Mouse (Mus musculus): Measurements from ENCODE around the gene Pwwp2a. TPM values are rescaled to one million over a fixed set of nuclear protein-coding genes. Genes with fewer than 3 reads are reported as not detected.

Pwwp2a gene
- polyA plus RNA-seq, 1 experiment from 2014 or later = 11.5 TPM

GRCm38 (mm10) chr11:43667038-43667745 lies 14.6 kb upstream of the Pwwp2a start:
- Histone ChIP-seq H3K4me2 (no peak overlapping the region), H3K4me3 (replicated peaks) (no peak overlapping the region), H3K36me3 (no peaks in the 10 kb centered on the region), H3K9ac (no peak overlapping the region), H3K27me3 (no peaks in the 10 kb centered on the region), H3K4me1 (replicated peaks) (peaks cover 9% of the 10 kb centered on the region), H3K27ac (peak overlapping the region; percentile 27; the same call in 1 of the 2 replicates), H3K9me3 (replicated peaks) (no peaks in the 10 kb centered on the region)
- no peak for DNase-seq
- peak; percentile 74 for ATAC-seq (ENCODE audit: low read depth)
- WGBS (ENCODE audit: insufficient replicate concordance) = 60% methylated on average over 19 of the region's 19 CpGs

DNA sequence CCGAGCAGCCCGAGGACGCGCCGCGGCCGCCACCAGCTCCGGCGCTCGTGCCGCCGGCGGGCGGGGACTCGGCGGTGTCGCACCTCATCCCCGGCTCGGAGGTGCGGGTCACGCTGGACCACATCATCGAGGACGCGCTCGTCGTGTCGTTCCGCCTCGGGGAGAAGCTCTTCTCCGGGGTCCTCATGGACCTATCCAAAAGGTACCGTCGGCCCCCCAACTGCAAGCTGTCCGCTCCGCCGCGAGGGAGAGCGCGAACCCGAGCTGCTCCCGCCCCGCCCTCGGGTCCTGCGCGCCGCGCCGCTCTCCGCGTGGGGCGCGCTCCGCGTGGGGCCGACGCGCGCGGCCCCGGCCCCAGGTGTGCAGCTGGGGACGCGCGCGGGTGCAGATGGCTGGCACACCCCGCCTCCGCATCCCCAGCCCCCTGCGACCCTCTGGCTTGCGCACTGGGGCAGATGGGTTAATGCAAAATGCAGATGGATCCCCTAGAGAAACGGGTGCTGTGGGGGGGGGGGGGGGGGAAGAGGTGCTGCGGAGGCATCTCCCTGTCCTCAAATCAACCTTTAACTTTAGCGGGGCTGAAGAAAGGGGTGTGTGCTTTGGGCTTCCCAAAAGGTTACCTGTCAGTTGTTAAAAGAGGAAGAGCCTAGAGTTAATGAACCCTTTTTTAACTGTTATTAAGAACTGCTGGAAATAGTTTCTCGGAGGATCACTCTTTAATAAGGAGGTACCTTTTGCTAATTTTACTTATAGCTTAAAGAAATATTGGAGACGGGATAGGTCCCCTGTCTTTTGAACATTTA lies 818 bp downstream of the Pwwp2a start:
- Histone ChIP-seq H3K4me1 (replicated peaks) (peaks cover 39% of the 10 kb centered on the region), H3K36me3 (peaks cover 25% of the 10 kb centered on the region), H3K27ac (peak overlapping the region; percentile 88), H3K9ac (peak overlapping the region; percentile 96), H3K27me3 (no peaks in the 10 kb centered on the region), H3K4me2 (peak overlapping the region; percentile 93), H3K9me3 (replicated peaks) (no peaks in the 10 kb centered on the region), H3K4me3 (replicated peaks) (peak overlapping the region; percentile 92)
- peak; percentile 45 for DNase-seq
- WGBS (ENCODE audit: insufficient replicate concordance) = under 1% methylated on average over 71 of the region's 72 CpGs
- ATAC-seq (ENCODE audit: low read depth) = peak; percentile 14; the same call in 1 of the 2 replicates

GRCm38 (mm10) chr11:43688850-43689249 lies 7.1 kb downstream of the Pwwp2a start:
- no peak overlapping the region for H3K9ac ChIP-seq
- H3K4me1 ChIP-seq (replicated peaks) = peaks cover 16% of the 10 kb centered on the region
- DNase-seq = no peak
- H3K9me3 ChIP-seq (replicated peaks) = no peaks in the 10 kb centered on the region
- H3K4me2 ChIP-seq = no peak overlapping the region
- no peak for ATAC-seq (ENCODE audit: low read depth)
- H3K27me3 ChIP-seq = no peaks in the 10 kb centered on the region
- 97% methylated on average over 1 of the region's 1 CpGs for WGBS (ENCODE audit: insufficient replicate concordance)
- H3K36me3 ChIP-seq = peaks cover 78% of the 10 kb centered on the region
- no peak overlapping the region for H3K27ac ChIP-seq
- no peak overlapping the region for H3K4me3 ChIP-seq (replicated peaks)

DNA sequence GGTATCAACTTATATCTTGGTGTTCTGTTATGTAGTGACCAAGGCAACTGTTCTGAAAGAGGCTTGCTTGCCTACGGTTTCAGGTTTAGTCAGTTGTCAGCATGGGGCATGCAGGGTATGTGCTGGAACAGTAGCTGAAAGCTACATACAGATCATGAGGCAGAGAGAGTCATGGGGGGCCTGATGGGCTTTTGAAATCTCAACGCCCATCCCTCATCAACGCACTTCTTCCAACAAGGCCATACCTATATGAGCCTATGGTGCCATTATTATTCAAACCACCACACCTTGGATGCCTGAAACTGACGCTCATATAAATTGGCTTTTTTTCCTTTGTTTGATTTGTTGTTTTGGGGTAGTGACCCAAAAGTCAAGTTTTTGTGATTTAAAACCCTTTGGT lies 14.8 kb downstream of the Pwwp2a start:
- DNase-seq = no peak
- Histone ChIP-seq H3K27me3 (no peaks in the 10 kb centered on the region), H3K9me3 (replicated peaks) (no peaks in the 10 kb centered on the region), H3K27ac (no peak overlapping the region), H3K9ac (no peak overlapping the region), H3K4me3 (replicated peaks) (no peak overlapping the region), H3K4me1 (replicated peaks) (peaks cover 16% of the 10 kb centered on the region; the same call in 1 of the 2 replicates), H3K4me2 (no peak overlapping the region), H3K36me3 (peaks cover 63% of the 10 kb centered on the region)
- no peak for ATAC-seq (ENCODE audit: low read depth)
- WGBS (ENCODE audit: insufficient replicate concordance) = 82% methylated on average over 4 of the region's 4 CpGs

GRCm38 (mm10) chr11:43698621-43699020 lies 16.8 kb downstream of the Pwwp2a start:
- Histone ChIP-seq H3K27ac (no peak overlapping the region), H3K27me3 (no peaks in the 10 kb centered on the region), H3K4me1 (replicated peaks) (peaks cover 16% of the 10 kb centered on the region; the same call in 1 of the 2 replicates), H3K36me3 (peaks cover 45% of the 10 kb centered on the region), H3K4me3 (replicated peaks) (no peak overlapping the region), H3K9me3 (replicated peaks) (no peaks in the 10 kb centered on the region), H3K4me2 (no peak overlapping the region), H3K9ac (no peak overlapping the region)
- WGBS (ENCODE audit: insufficient replicate concordance) = 73% methylated on average over 5 of the region's 5 CpGs
- ATAC-seq (ENCODE audit: low read depth) (no peak), DNase-seq (no peak)

DNA sequence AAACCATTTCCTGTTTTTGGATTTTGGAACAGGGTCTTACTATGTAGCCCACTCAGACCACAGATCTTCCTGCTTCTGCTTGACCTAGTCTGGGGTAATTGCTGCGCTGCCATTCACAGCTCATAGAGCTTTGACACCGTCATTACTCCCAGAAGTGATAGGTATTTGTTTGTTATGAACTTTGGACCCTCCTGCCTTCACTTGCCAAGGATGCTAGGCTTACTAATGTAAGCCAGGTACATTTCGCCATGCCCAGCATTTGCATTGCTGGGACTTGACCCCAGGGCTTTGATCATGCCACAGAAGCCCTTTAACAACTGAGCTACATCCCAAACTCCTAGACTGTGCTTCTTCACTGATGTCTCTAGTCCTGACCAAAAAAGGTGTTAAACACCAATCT lies 18.5 kb downstream of the Pwwp2a start:
- DNase-seq (no peak), ATAC-seq (ENCODE audit: low read depth) (no peak)
- Histone ChIP-seq H3K4me3 (replicated peaks) (no peak overlapping the region), H3K9ac (no peak overlapping the region), H3K9me3 (replicated peaks) (no peaks in the 10 kb centered on the region), H3K36me3 (peaks cover 52% of the 10 kb centered on the region), H3K27ac (no peak overlapping the region), H3K4me2 (no peak overlapping the region), H3K27me3 (no peaks in the 10 kb centered on the region), H3K4me1 (replicated peaks) (peaks cover 16% of the 10 kb centered on the region; the same call in 1 of the 2 replicates)
- 81% methylated on average over 3 of the region's 3 CpGs for WGBS (ENCODE audit: insufficient replicate concordance)

GRCm38 (mm10) chr11:43703552-43703951 lies 21.8 kb downstream of the Pwwp2a start:
- WGBS (ENCODE audit: insufficient replicate concordance) = 54% methylated on average over 1 of the region's 1 CpGs
- H3K4me2 ChIP-seq = no peak overlapping the region
- H3K36me3 ChIP-seq = peaks cover 46% of the 10 kb centered on the region
- H3K27me3 ChIP-seq = no peaks in the 10 kb centered on the region
- no peak overlapping the region for H3K9ac ChIP-seq
- ATAC-seq (ENCODE audit: low read depth) (no peak), DNase-seq (no peak)
- no peak overlapping the region for H3K27ac ChIP-seq
- no peaks in the 10 kb centered on the region for H3K9me3 ChIP-seq (replicated peaks)
- peaks cover 13% of the 10 kb centered on the region for H3K4me1 ChIP-seq (replicated peaks)
- no peak overlapping the region for H3K4me3 ChIP-seq (replicated peaks)

GRCm38 (mm10) chr11:43705751-43706150 lies 24.0 kb downstream of the Pwwp2a start:
- WGBS (ENCODE audit: insufficient replicate concordance) = 79% methylated on average over 10 of the region's 10 CpGs
- Histone ChIP-seq H3K9ac (no peak overlapping the region), H3K4me1 (replicated peaks) (peaks cover 5% of the 10 kb centered on the region)

DNA sequence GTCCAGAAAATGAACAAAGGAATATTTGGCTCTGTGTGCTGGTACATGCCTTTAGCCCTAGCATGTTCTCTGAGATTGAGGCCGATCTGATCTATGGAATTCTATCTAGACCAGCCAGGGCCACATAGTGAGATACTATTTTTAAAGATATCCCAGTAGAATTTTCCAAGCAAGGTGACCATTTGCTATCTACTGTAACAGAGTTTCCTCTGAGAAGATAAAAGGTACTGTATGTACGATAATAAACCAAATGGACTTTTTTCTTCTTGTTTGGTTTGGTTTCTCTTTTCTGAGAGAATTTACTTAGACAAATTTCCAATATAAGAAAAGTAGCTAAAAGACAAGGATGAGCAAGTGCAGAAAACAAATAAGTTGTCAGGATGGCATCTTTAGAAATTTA lies 26.6 kb downstream of the Pwwp2a start:
- Histone ChIP-seq H3K27ac (no peak overlapping the region), H3K9ac (no peak overlapping the region), H3K27me3 (no peaks in the 10 kb centered on the region), H3K4me3 (replicated peaks) (no peak overlapping the region), H3K36me3 (peaks cover 41% of the 10 kb centered on the region), H3K4me1 (replicated peaks) (peaks cover 5% of the 10 kb centered on the region), H3K4me2 (no peak overlapping the region), H3K9me3 (replicated peaks) (no peaks in the 10 kb centered on the region)
- no peak for ATAC-seq (ENCODE audit: low read depth)
- DNase-seq = no peak
- WGBS (ENCODE audit: insufficient replicate concordance) = 57% methylated on average over 2 of the region's 2 CpGs

More at GRCm38 (mm10) chr11:43705751-43706150, 24.0 kb downstream of the Pwwp2a start:
- H3K4me2 ChIP-seq = no peak overlapping the region
- no peak overlapping the region for H3K27ac ChIP-seq
- H3K4me3 ChIP-seq (replicated peaks) = no peak overlapping the region
- no peaks in the 10 kb centered on the region for H3K9me3 ChIP-seq (replicated peaks)
- peaks cover 41% of the 10 kb centered on the region for H3K36me3 ChIP-seq
- no peak for ATAC-seq (ENCODE audit: low read depth)
- DNase-seq = no peak
- H3K27me3 ChIP-seq = no peaks in the 10 kb centered on the region

- Histone ChIP-seq H3K27me3 (no peaks in the 10 kb centered on the region), H3K36me3 (peaks cover 23% of the 10 kb centered on the region), H3K9ac (no peak overlapping the region), H3K27ac (no peak overlapping the region), H3K4me1 (replicated peaks) (peaks cover 5% of the 10 kb centered on the region), H3K4me2 (no peak overlapping the region), H3K4me3 (replicated peaks) (no peak overlapping the region), H3K9me3 (replicated peaks) (no peaks in the 10 kb centered on the region)
- no peak for DNase-seq
- ATAC-seq (ENCODE audit: low read depth) = no peak
- 82% methylated on average over 4 of the region's 4 CpGs for WGBS (ENCODE audit: insufficient replicate concordance)
These were observed 30.4 kb downstream of the Pwwp2a start for GRCm38 (mm10) chr11:43712178-43712577.

DNA sequence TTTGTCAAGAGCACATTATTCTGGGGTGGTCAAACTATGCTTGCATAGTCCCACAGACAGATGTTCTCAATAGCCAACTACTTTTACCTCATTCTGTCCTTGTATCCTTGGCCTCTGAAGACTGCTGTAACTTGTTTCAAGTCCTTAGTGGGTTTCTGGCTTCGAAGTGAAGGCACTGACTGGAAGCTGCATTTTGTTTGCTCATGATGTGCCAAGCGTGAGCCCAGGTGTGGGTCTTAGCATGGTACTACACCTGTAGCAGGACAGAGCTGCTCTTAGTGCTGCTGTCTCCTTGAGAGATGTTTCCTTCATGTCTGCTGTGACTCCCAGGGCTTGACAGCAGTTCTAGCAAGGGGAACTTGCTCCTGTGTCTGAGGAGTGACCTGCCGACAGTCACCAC lies 41.6 kb downstream of the Pwwp2a start:
- no peak overlapping the region for H3K4me3 ChIP-seq (replicated peaks)
- no peak overlapping the region for H3K4me2 ChIP-seq
- H3K27me3 ChIP-seq = no peaks in the 10 kb centered on the region
- no peak for DNase-seq
- ATAC-seq (ENCODE audit: low read depth) = no peak
- H3K4me1 ChIP-seq (replicated peaks) = peaks cover 1% of the 10 kb centered on the region; the same call in 1 of the 2 replicates
- H3K9ac ChIP-seq = no peak overlapping the region
- H3K36me3 ChIP-seq = peaks cover 36% of the 10 kb centered on the region
- 81% methylated on average over 3 of the region's 3 CpGs for WGBS (ENCODE audit: insufficient replicate concordance)
- H3K27ac ChIP-seq = no peak overlapping the region
- no peaks in the 10 kb centered on the region for H3K9me3 ChIP-seq (replicated peaks)

Measured in liver, embryonic 13.5 days (tissue).